18 mouse cellular contexts compared by ENCODE assay signal in genomic region chr8:93273321-93273720, GRCm38 (mm10). TPM values are rescaled to one million over a fixed set of nuclear protein-coding genes. Genes with fewer than 3 reads are reported as not detected.
DNase-seq lines count a peak whose midpoint lies in the region; ATAC-seq and TF ChIP-seq lines count a peak whose summit lies in the region.
"Had no signal": no experiment of that assay in that cellular context is flagged by ENCODE, and none has a peak within 500 bp of the region (broad histone marks: within the 10 kb centered on the region; RNA-seq: fewer than 3 reads in every experiment).

No protein-coding gene starts in this region.

- no peak for TF ChIP-seq CTCF in kidney, adult 2 months (conservative IDR thresholded peaks at IDR 0.05; ENCODE audit: insufficient read depth, insufficient read length, low read depth, low read length)

- 66% methylated on average over 3 of the region's 3 CpGs for WGBS in kidney, adult 2 months
- WGBS in midbrain, embryonic 11.5 days = 83% methylated on average over 3 of the region's 3 CpGs

- H3K27ac ChIP-seq in kidney, adult 2 months (ENCODE audit: insufficient read depth, low read depth, low read length) = peak overlapping the region; percentile 74
- no peak overlapping the region for H3K27ac ChIP-seq in midbrain, embryonic 11.5 days (ENCODE audit: low read depth, low read length)
- H3K27ac ChIP-seq: embryonic facial prominence, embryonic 10.5 days; lung, embryonic 15.5 days; midbrain, embryonic 15.5 days had no signal

- peak; percentile 75 for DNase-seq in kidney, adult 2 months
- no peak for DNase-seq in kidney, postnatal 4 days
- DNase-seq in 3T3-L1 (ENCODE audit: low read depth, low spot score) = peak; percentile 48
- DNase-seq in adrenal gland, postnatal 14 days = peak; percentile 12
- peak; percentile 2 for DNase-seq in layer of hippocampus, adult 9-10 months (ENCODE audit: low spot score)
- DNase-seq in midbrain, embryonic 11.5 days (ENCODE audit: low spot score, missing footprints) = no peak
- DNase-seq in lung, postnatal 10 days = no peak
- DNase-seq in retina, postnatal 1 day = no peak
- DNase-seq: cerebellum, adult 11 months had no signal

- H3K9ac ChIP-seq in midbrain, embryonic 11.5 days (ENCODE audit: low read length) = no peak overlapping the region
- H3K9ac ChIP-seq: lung, embryonic 15.5 days; midbrain, embryonic 15.5 days had no signal

- ATAC-seq in midbrain, embryonic 11.5 days (ENCODE audit: low FRiP score) = no peak
- ATAC-seq: midbrain, embryonic 15.5 days had no signal

- H3K4me3 ChIP-seq in kidney, adult 2 months (ENCODE audit: insufficient read depth, low read depth, low read length) = no peak overlapping the region
- no peak overlapping the region for H3K4me3 ChIP-seq in midbrain, embryonic 11.5 days (ENCODE audit: low read depth, low read length)
- H3K4me3 ChIP-seq: embryonic facial prominence, embryonic 10.5 days; lung, embryonic 15.5 days; midbrain, embryonic 15.5 days had no signal

- H3K4me1 ChIP-seq in kidney, adult 2 months (ENCODE audit: control insufficient read depth, insufficient read depth, low read length) = peaks cover 10% of the 10 kb centered on the region; the same call in 1 of the 2 replicates
- no peaks in the 10 kb centered on the region for H3K4me1 ChIP-seq in midbrain, embryonic 11.5 days (ENCODE audit: control insufficient read depth, insufficient read depth, low read length)
- H3K4me1 ChIP-seq: embryonic facial prominence, embryonic 10.5 days; lung, embryonic 15.5 days; midbrain, embryonic 15.5 days had no signal

- H3K27me3 ChIP-seq in kidney, adult 2 months (replicated peaks; ENCODE audit: control insufficient read depth, insufficient read depth, low read length) = no peaks in the 10 kb centered on the region
- H3K27me3 ChIP-seq in midbrain, embryonic 11.5 days (ENCODE audit: control insufficient read depth, insufficient read depth, low read length) = no peaks in the 10 kb centered on the region
- H3K27me3 ChIP-seq: lung, embryonic 15.5 days; midbrain, embryonic 15.5 days had no signal

- no peaks in the 10 kb centered on the region for H3K9me3 ChIP-seq in midbrain, embryonic 11.5 days (ENCODE audit: control insufficient read depth, low read length)
- H3K9me3 ChIP-seq: embryonic facial prominence, embryonic 10.5 days; lung, embryonic 15.5 days; midbrain, embryonic 15.5 days had no signal

- no peak overlapping the region for H3K4me2 ChIP-seq in midbrain, embryonic 11.5 days
- H3K4me2 ChIP-seq: lung, embryonic 15.5 days; midbrain, embryonic 15.5 days had no signal

- no peak for TF ChIP-seq POLR2A in kidney, adult 2 months (IDR thresholded peaks at IDR 0.05; ENCODE audit: low read depth, low read length)

- peaks cover 3% of the 10 kb centered on the region; the same call in 1 of the 2 replicates for H3K36me3 ChIP-seq in kidney, adult 2 months (ENCODE audit: control insufficient read depth, insufficient read depth, low read length)
- no peaks in the 10 kb centered on the region for H3K36me3 ChIP-seq in midbrain, embryonic 11.5 days (ENCODE audit: control insufficient read depth, insufficient read depth, low read length)
- H3K36me3 ChIP-seq: embryonic facial prominence, embryonic 10.5 days; lung, embryonic 15.5 days; midbrain, embryonic 15.5 days had no signal

RNA-seq across cellular contexts. Expression of gene Ces1f, which starts 6.2 kb away (rescaled TPM):
- 61.3 and 72.3 TPM in 2 replicates for polyA plus RNA-seq in kidney, adult 2 months (2012; rRNA removed)
- total RNA-seq in adrenal gland, postnatal 14 days (2021) = 7.9 and 13.1 TPM in 2 replicates
- polyA plus RNA-seq in midbrain, embryonic 11.5 days (2014; fragmentation: Nextera tagmentation; extraction: Ambion mirVana) = not detected in 2 replicates
- total RNA-seq: granulocyte monocyte progenitor cell, adult 5-6 weeks; left cerebral cortex, postnatal 14 days; neutrophil, adult 5-6 weeks had no signal
- polyA plus RNA-seq: embryonic facial prominence, embryonic 10.5 days; forebrain, embryonic 11.5 days; hindbrain, embryonic 11.5 days; midbrain, embryonic 15.5 days had no signal

RNA-seq across cellular contexts. Expression of gene Ces1e, which starts 43.9 kb away (rescaled TPM):
- 68.2 and 73.0 TPM in 2 replicates for polyA plus RNA-seq in kidney, adult 2 months (2012; rRNA removed)
- 1.8 TPM in 1 of 2 replicates, not detected in the other for total RNA-seq in adrenal gland, postnatal 14 days (2021)
- polyA plus RNA-seq in midbrain, embryonic 11.5 days (2014; fragmentation: Nextera tagmentation; extraction: Ambion mirVana) = not detected in 2 replicates
- total RNA-seq: granulocyte monocyte progenitor cell, adult 5-6 weeks; left cerebral cortex, postnatal 14 days; neutrophil, adult 5-6 weeks had no signal
- polyA plus RNA-seq: embryonic facial prominence, embryonic 10.5 days; forebrain, embryonic 11.5 days; hindbrain, embryonic 11.5 days; lung, embryonic 15.5 days; midbrain, embryonic 15.5 days; urinary bladder, adult 2 months had no signal

Comparison
In these comparisons a context has a peak if more than half of its experiments do, and no peak if none do; other contexts are left out.
1. DNase-seq: peak in kidney, adult 2 months (single experiment), 3T3-L1 (single experiment), adrenal gland, postnatal 14 days (single experiment) and layer of hippocampus, adult 9-10 months (single experiment); none in kidney, postnatal 4 days (0 of 2), midbrain, embryonic 11.5 days (single experiment), lung, postnatal 10 days (single experiment) and retina, postnatal 1 day (single experiment).
2. RNA of gene Ces1f, which starts 6.2 kb away (polyA plus RNA-seq): 61.3 to 72.3 TPM in kidney, adult 2 months; not detected in midbrain, embryonic 11.5 days; every median in the first group is over 10 times any median in the second.
3. RNA of gene Ces1e, which starts 43.9 kb away (polyA plus RNA-seq): 68.2 to 73.0 TPM in kidney, adult 2 months; not detected in midbrain, embryonic 11.5 days; every median in the first group is over 10 times any median in the second.